Mouse (Mus musculus): ENCODE measurements around the gene Ush2a. TPM values are rescaled to one million over a fixed set of nuclear protein-coding genes. Genes with fewer than 3 reads are reported as not detected.

The Ush2a gene
- polyA plus RNA-seq, 1 experiment from 2014 or later: 0.06 TPM

DNA sequence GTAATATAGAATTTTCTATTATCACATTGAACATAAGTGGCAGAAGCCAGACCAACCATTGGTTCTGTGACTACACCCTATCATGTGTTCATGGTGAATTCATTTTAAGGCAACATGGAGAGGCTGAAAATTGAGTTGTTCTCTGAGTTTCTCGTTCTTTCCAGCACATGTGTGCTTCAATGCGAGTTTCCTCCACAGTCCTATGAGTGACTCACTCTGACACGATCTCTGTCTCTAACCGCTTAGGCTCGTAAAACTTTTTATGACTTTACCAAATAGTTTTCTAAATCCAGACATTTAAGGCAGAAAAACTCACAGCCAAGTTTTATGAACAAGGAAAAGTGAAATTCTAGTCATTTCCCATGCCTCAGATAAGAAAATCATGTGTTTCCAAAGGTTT, 597.9 kb downstream of the Ush2a start:
- Histone ChIP-seq H3K4me2 (ENCODE audit: low read length) (no peak overlapping the region), H3K4me1 (ENCODE audit: control insufficient read depth, insufficient read depth, low read length) (no peaks in the 10 kb centered on the region), H3K9me3 (replicated peaks; ENCODE audit: control insufficient read depth, low read length, poor library complexity, severe bottlenecking) (no peaks in the 10 kb centered on the region), H3K27me3 (ENCODE audit: control insufficient read depth, insufficient read depth, low read depth, low read length) (no peaks in the 10 kb centered on the region), H3K36me3 (ENCODE audit: control insufficient read depth, insufficient read depth, low read length) (no peaks in the 10 kb centered on the region), H3K4me3 (ENCODE audit: low read depth, low read length) (no peak overlapping the region), H3K27ac (ENCODE audit: low read length) (no peak overlapping the region), H3K9ac (ENCODE audit: low read depth, low read length) (no peak overlapping the region)
- no peak for ATAC-seq
- 97% methylated on average over 5 of the region's 5 CpGs for WGBS

DNA sequence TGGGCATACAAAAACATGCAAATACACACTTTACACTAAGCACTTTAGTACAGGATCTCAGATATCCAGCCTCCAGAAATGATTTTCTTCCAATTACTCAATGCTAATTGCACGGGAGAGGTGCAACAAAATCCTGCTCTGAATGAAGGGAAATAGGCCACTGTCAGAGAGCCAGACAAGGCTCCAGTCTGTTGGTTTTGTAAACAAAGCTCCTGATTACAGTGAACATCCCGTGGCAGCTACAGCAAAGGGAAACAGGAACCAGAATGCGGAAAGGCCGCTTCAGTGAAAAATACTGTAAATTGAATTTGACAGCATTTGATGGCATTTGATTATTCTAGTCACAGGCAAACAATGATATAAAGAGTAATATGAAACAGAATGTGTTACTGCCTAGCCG, 604.1 kb downstream of the Ush2a start:
- Histone ChIP-seq H3K27ac (ENCODE audit: low read length) (no peak overlapping the region), H3K4me2 (ENCODE audit: low read length) (no peak overlapping the region), H3K4me3 (ENCODE audit: low read depth, low read length) (no peak overlapping the region), H3K9ac (ENCODE audit: low read depth, low read length) (no peak overlapping the region), H3K27me3 (ENCODE audit: control insufficient read depth, insufficient read depth, low read depth, low read length) (no peaks in the 10 kb centered on the region), H3K9me3 (replicated peaks; ENCODE audit: control insufficient read depth, low read length, poor library complexity, severe bottlenecking) (no peaks in the 10 kb centered on the region), H3K36me3 (ENCODE audit: control insufficient read depth, insufficient read depth, low read length) (no peaks in the 10 kb centered on the region), H3K4me1 (ENCODE audit: control insufficient read depth, insufficient read depth, low read length) (peaks cover 5% of the 10 kb centered on the region; the same call in 1 of the 2 replicates)
- no peak for ATAC-seq
- 45% methylated on average over 5 of the region's 5 CpGs for WGBS

DNA sequence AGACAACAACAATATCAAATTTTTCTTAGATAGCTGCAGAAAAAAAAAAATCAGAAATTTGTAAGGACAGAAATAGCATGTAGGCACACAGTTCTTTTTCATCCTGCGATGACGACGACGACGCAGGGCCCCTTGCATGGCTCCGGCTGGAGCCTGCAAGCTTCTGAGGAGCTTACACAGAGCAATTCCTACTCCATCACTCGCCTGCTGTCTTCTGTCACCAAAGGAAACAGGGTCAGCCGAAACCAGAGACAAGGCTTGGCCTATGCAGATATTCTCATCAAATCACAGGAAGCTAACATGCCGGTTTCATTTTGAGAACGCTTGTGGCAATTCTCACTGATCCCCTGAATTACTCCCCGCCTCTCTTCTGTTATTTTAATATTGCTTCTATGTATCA, 604.7 kb downstream of the Ush2a start:
- H3K36me3 ChIP-seq (ENCODE audit: control insufficient read depth, insufficient read depth, low read length): no peaks in the 10 kb centered on the region
- WGBS: 83% methylated on average over 11 of the region's 11 CpGs
- no peak overlapping the region for H3K4me3 ChIP-seq (ENCODE audit: low read depth, low read length)
- no peak for ATAC-seq
- H3K4me2 ChIP-seq (ENCODE audit: low read length): no peak overlapping the region
- no peak overlapping the region for H3K9ac ChIP-seq (ENCODE audit: low read depth, low read length)
- H3K27ac ChIP-seq (ENCODE audit: low read length): no peak overlapping the region
- peaks cover 5% of the 10 kb centered on the region; the same call in 1 of the 2 replicates for H3K4me1 ChIP-seq (ENCODE audit: control insufficient read depth, insufficient read depth, low read length)
- H3K9me3 ChIP-seq (replicated peaks; ENCODE audit: control insufficient read depth, low read length, poor library complexity, severe bottlenecking): no peaks in the 10 kb centered on the region
- no peaks in the 10 kb centered on the region for H3K27me3 ChIP-seq (ENCODE audit: control insufficient read depth, insufficient read depth, low read depth, low read length)

DNA sequence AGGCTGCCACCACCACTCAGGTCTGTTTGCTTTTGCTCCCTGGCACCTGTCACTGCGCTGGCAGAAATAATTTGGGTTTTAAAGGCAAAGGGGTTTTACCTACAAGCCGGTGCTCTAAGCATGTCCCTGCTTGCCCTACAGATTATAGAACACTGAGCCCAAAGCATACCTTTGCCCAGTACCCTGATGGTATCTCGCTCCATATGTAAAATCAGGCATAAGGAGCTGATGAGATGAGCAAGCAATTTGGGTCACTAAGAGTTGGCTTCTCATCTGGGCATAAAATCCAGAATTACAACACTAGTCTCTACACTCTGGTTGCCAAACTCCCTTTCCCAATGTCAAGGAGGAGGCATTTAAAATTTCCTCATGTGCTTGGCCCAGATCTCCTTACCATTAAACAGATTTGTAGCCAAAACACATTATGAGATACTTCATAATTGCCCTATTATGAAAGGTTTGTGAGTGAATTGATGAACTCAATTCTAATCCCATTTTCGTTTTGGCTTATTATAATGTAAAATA, 616.8 kb downstream of the Ush2a start:
- Histone ChIP-seq H3K4me3 (ENCODE audit: low read depth, low read length) (no peak overlapping the region), H3K27ac (ENCODE audit: low read length) (no peak overlapping the region), H3K9me3 (replicated peaks; ENCODE audit: control insufficient read depth, low read length, poor library complexity, severe bottlenecking) (no peaks in the 10 kb centered on the region), H3K4me1 (ENCODE audit: control insufficient read depth, insufficient read depth, low read length) (no peaks in the 10 kb centered on the region), H3K27me3 (ENCODE audit: control insufficient read depth, insufficient read depth, low read depth, low read length) (no peaks in the 10 kb centered on the region), H3K9ac (ENCODE audit: low read depth, low read length) (no peak overlapping the region), H3K36me3 (ENCODE audit: control insufficient read depth, insufficient read depth, low read length) (no peaks in the 10 kb centered on the region), H3K4me2 (ENCODE audit: low read length) (no peak overlapping the region)
- no peak for ATAC-seq
- WGBS: 91% methylated on average over 4 of the region's 4 CpGs

DNA sequence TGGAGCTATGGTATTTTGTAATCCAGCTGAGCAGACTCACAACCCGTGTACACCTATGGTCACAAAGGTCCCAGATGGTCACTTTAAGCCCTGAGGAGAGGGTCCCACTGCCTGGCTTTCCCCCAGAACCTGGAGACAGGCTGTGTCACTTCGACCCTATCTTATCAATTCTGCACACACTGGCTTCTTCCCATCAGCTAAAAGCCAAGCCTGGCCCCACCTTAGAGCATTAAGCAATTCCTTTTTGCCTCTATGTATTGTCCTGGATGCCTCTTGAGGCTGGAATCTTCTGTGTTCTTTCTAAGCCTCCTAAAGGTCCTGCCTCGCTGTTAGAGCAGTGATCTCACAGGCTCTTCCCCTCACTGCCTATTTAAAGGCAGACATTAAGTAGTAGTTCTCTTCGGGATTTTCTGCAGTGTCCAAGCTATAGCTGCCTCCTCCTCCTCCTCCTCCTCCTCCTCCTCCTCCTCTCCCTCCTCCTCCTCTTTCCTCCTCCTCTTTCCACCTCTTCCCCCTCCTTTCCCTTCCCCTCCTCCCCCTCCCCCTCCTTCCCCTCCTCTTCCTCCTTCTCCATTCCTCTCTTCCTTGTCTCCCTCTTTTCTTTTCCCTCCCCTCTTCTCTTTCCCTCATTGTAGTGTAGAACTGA, 635.2 kb downstream of the Ush2a start:
- H3K9me3 ChIP-seq (replicated peaks; ENCODE audit: control insufficient read depth, low read length, poor library complexity, severe bottlenecking): no peaks in the 10 kb centered on the region
- no peaks in the 10 kb centered on the region for H3K36me3 ChIP-seq (ENCODE audit: control insufficient read depth, insufficient read depth, low read length)
- H3K27me3 ChIP-seq (ENCODE audit: control insufficient read depth, insufficient read depth, low read depth, low read length): no peaks in the 10 kb centered on the region
- H3K4me2 ChIP-seq (ENCODE audit: low read length): no peak overlapping the region
- no peak overlapping the region for H3K27ac ChIP-seq (ENCODE audit: low read length)
- WGBS: 62% methylated on average over 4 of the region's 4 CpGs
- no peak overlapping the region for H3K4me3 ChIP-seq (ENCODE audit: low read depth, low read length)
- no peak for ATAC-seq
- H3K9ac ChIP-seq (ENCODE audit: low read depth, low read length): no peak overlapping the region
- no peaks in the 10 kb centered on the region for H3K4me1 ChIP-seq (ENCODE audit: control insufficient read depth, insufficient read depth, low read length)

DNA sequence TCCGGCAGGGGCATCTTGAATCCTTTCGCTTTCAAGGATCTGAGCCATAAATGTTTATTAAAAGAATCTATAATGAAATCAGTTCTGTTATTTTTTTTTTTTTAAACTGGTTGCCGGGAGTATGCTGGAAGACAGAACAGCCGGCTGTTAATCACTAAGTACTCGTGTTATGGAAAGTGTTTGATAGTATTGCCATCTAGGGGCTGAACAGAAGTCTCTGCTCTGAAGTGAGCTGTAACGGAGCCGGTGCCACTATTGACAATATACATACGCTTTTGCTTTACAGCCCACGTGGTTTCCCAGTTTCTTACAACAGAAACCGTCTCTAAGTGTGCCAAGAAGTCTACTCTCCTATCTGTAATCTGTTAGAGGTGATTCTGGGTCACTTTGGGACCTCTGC, 642.3 kb downstream of the Ush2a start:
- 34% methylated on average over 10 of the region's 10 CpGs for WGBS
- Histone ChIP-seq H3K36me3 (ENCODE audit: control insufficient read depth, insufficient read depth, low read length) (no peaks in the 10 kb centered on the region), H3K9me3 (replicated peaks; ENCODE audit: control insufficient read depth, low read length, poor library complexity, severe bottlenecking) (no peaks in the 10 kb centered on the region), H3K4me1 (ENCODE audit: control insufficient read depth, insufficient read depth, low read length) (0 out of 2 replicates have a peak, but pooled peaks cover 2% of the 10 kb centered on the region), H3K27ac (ENCODE audit: low read length) (no peak overlapping the region), H3K4me2 (ENCODE audit: low read length) (peak overlapping the region; percentile 17; the same call in 1 of the 2 replicates), H3K27me3 (ENCODE audit: control insufficient read depth, insufficient read depth, low read depth, low read length) (no peaks in the 10 kb centered on the region), H3K4me3 (ENCODE audit: low read depth, low read length) (no peak overlapping the region), H3K9ac (ENCODE audit: low read depth, low read length) (no peak overlapping the region)
- peak; percentile 90; the same call in 1 of the 2 replicates for ATAC-seq

DNA sequence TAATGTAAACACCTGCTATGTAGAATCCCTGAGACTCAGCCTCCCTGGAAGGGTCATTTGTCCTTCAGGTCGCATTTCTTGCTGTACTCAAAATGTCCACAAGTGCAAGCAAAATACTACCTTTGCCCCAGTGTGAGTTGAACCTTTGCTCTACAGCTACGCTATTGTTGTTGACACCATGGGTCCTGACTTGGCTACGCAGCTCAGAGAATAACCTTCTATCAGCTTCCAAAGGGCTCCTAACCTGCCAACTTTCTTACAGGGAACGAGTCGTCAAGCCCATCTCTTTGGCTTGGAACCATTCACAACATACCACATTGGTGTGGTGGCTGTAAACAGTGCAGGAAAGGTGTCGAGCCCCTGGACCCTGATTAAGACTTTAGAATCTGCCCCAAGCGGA, 644.4 kb downstream of the Ush2a start:
- no peak overlapping the region for H3K27ac ChIP-seq (ENCODE audit: low read length)
- no peaks in the 10 kb centered on the region for H3K36me3 ChIP-seq (ENCODE audit: control insufficient read depth, insufficient read depth, low read length)
- 0 out of 2 replicates have a peak, but pooled peaks cover 2% of the 10 kb centered on the region for H3K4me1 ChIP-seq (ENCODE audit: control insufficient read depth, insufficient read depth, low read length)
- 94% methylated on average over 7 of the region's 7 CpGs for WGBS
- H3K9ac ChIP-seq (ENCODE audit: low read depth, low read length): no peak overlapping the region
- H3K4me2 ChIP-seq (ENCODE audit: low read length): no peak overlapping the region
- no peak overlapping the region for H3K4me3 ChIP-seq (ENCODE audit: low read depth, low read length)
- ATAC-seq: no peak
- no peaks in the 10 kb centered on the region for H3K9me3 ChIP-seq (replicated peaks; ENCODE audit: control insufficient read depth, low read length, poor library complexity, severe bottlenecking)
- H3K27me3 ChIP-seq (ENCODE audit: control insufficient read depth, insufficient read depth, low read depth, low read length): no peaks in the 10 kb centered on the region

DNA sequence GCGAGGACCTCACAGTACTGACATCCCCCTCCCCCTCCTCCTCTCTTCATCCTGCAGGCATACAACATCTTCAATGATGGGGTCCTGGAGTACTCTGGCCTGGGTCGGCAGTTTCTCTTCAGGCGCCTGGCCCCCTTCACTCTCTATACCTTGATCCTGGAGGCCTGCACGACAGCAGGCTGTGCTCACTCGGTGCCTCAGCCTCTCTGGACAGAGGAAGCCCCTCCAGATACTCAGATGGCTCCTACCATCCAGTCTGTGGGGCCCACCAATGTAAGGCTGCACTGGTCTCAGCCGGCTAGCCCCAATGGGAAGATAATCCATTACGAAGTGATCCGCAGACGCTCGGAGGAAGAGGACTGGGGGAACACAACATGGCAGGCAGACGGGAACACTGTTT, 648.8 kb downstream of the Ush2a start:
- ATAC-seq: no peak
- no peak overlapping the region for H3K4me2 ChIP-seq (ENCODE audit: low read length)
- 91% methylated on average over 11 of the region's 11 CpGs for WGBS
- H3K27ac ChIP-seq (ENCODE audit: low read length): no peak overlapping the region
- no peaks in the 10 kb centered on the region for H3K27me3 ChIP-seq (ENCODE audit: control insufficient read depth, insufficient read depth, low read depth, low read length)
- H3K4me1 ChIP-seq (ENCODE audit: control insufficient read depth, insufficient read depth, low read length): no peaks in the 10 kb centered on the region
- H3K4me3 ChIP-seq (ENCODE audit: low read depth, low read length): no peak overlapping the region
- no peaks in the 10 kb centered on the region for H3K9me3 ChIP-seq (replicated peaks; ENCODE audit: control insufficient read depth, low read length, poor library complexity, severe bottlenecking)
- no peaks in the 10 kb centered on the region for H3K36me3 ChIP-seq (ENCODE audit: control insufficient read depth, insufficient read depth, low read length)
- H3K9ac ChIP-seq (ENCODE audit: low read depth, low read length): no peak overlapping the region

DNA sequence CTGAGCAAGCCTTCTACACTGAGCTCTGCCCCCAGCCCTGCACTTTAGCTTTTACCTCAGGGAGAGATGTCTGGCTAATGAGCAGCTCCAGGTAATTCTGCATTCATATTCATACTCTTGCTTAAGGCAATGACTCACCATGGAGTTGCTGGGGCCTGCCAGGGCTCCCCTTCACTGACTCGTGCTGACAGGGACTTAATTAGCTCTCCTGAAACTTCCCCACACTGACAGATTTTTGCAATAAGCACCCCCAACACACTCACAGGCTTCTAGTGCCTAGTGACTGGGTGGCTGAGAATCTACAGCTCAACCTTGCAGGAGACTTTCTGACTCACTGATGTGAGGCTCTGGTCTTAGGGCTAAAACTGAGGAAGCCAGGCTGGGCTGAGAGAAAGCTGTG, 658.1 kb downstream of the Ush2a start:
- H3K36me3 ChIP-seq (ENCODE audit: control insufficient read depth, insufficient read depth, low read length): no peaks in the 10 kb centered on the region
- no peak overlapping the region for H3K4me2 ChIP-seq (ENCODE audit: low read length)
- ATAC-seq: peak; percentile 54; the same call in 1 of the 2 replicates
- H3K27ac ChIP-seq (ENCODE audit: low read length): no peak overlapping the region
- H3K4me1 ChIP-seq (ENCODE audit: control insufficient read depth, insufficient read depth, low read length): no peaks in the 10 kb centered on the region
- H3K4me3 ChIP-seq (ENCODE audit: low read depth, low read length): no peak overlapping the region
- WGBS: 24% methylated on average over 1 of the region's 1 CpGs
- H3K27me3 ChIP-seq (ENCODE audit: control insufficient read depth, insufficient read depth, low read depth, low read length): no peaks in the 10 kb centered on the region
- H3K9me3 ChIP-seq (replicated peaks; ENCODE audit: control insufficient read depth, low read length, poor library complexity, severe bottlenecking): no peaks in the 10 kb centered on the region
- H3K9ac ChIP-seq (ENCODE audit: low read depth, low read length): no peak overlapping the region

All from midbrain, embryonic 16.5 days (tissue).